Mouse (Mus musculus) midbrain, embryonic 11.5 days (tissue): ENCODE data around the gene Zbtb24. TPM values are rescaled to one million over a fixed set of nuclear protein-coding genes. Genes with fewer than 3 reads are reported as not detected.
A peak's percentile ranks its signal among the peaks of the same experiment; 100 is the strongest.
"Not testable (repeated sequence)": the region's sequence is repeated elsewhere in the genome, so short reads cannot be mapped to it uniquely, and the experiment has no call there.

ENCODE experiments used
- ATAC-seq: fragments of 200-750 bp; cut with Nextera tagmentation; 2 replicates; pipeline ENCODE4 v1.8.0; 2017; ENCODE audit warnings: moderate TSS enrichment, moderate library complexity; ENCODE audit not compliant: low FRiP score
- DNase-seq: peaks from one replicate; pipeline ENCODE4 v3.0.0; 2015; ENCODE audit warnings: low spot score; ENCODE audit errors: missing footprints
- H3K27ac ChIP-seq: fragments of 300-500 bp; sonication (generic); 2 replicates; pipeline ENCODE4 v1.5.1; 2014; ENCODE audit warnings: low read depth, low read length
- H3K27me3 ChIP-seq: fragments of 300-500 bp; sonication (generic); 2 replicates; pipeline ENCODE4 v1.6.1; 2014; ENCODE audit warnings: mild to moderate bottlenecking, low read length, moderate library complexity, mixed read lengths; ENCODE audit not compliant: control insufficient read depth, insufficient read depth
- H3K36me3 ChIP-seq: fragments of 300-500 bp; sonication (generic); 2 replicates; pipeline ENCODE4 v1.6.1; 2014; ENCODE audit warnings: mild to moderate bottlenecking, low read length, moderate library complexity, mixed read lengths; ENCODE audit not compliant: control insufficient read depth, insufficient read depth
- H3K4me1 ChIP-seq: fragments of 300-500 bp; sonication (generic); 2 replicates; pipeline ENCODE4 v1.6.1; 2014; ENCODE audit warnings: low read length; ENCODE audit not compliant: control insufficient read depth, insufficient read depth
- H3K4me2 ChIP-seq: fragments of 300-500 bp; sonication (generic); 2 replicates; pipeline ENCODE4 v1.6.1; 2014; ENCODE audit warnings: mild to moderate bottlenecking, moderate library complexity
- H3K4me3 ChIP-seq: fragments of 300-500 bp; sonication (generic); 2 replicates; pipeline ENCODE4 v1.5.1; 2014; ENCODE audit warnings: low read depth, low read length
- H3K9ac ChIP-seq: fragments of 300-500 bp; sonication (generic); 2 replicates; pipeline ENCODE4 v1.6.1; 2014; ENCODE audit warnings: low read length
- H3K9me3 ChIP-seq: fragments of 300-500 bp; sonication (generic); 2 replicates; pipeline ENCODE4 v1.6.1; 2016; ENCODE audit warnings: low read length; ENCODE audit not compliant: control insufficient read depth
- WGBS: fragments of 180-500 bp; shearing (Covaris S2); extraction: QIAGEN DNeasy Blood & Tissue Kit; methylation state at CpG from one replicate; pipeline ENCODE4 v1.1.7; 2014; 5-methylcytosine and 5-hydroxymethylcytosine counted together
- polyA plus RNA-seq: library from polyadenylated mRNA; unstranded; fragments of >200 nt; fragmentation: Nextera tagmentation; extraction: Ambion mirVana; gene quantifications from 2 replicates; pipeline ENCODE4 v1.2.1, GENCODE M21; 2014

Zbtb24 gene
- polyA plus RNA-seq, 1 experiment from 2014 or later = 19.1 TPM

DNA sequence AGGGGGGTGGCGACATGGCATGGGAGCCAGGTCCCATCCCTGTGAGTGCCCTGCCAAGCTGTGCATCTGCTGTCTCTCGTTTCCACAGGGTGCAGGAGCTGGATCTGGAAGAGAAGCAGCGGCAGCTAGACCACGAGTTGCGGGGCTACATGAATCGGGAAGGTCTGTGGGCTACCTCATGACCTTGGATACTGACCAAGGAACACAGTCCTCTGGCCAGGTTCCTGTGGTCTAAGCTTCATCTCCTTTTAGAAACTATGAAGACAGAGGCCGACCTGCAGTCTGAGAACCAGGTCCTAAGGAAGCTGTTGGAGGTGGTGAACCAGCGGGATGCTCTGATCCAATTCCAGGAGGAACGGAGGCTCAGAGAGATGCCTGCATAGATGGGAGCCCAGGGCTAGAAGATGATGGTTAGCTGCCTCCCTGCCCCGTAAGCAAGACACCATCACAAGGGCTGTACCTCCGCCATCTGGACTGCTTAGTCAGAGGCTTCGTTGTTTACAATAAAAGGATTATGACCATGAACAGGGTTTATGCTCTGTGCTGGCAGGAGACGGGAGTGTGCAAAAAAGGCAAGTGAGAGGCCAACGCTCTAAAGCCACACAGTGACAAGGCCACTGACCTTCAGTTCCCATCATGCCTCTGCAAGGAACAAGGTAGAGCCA, 36.5 kb downstream of the Zbtb24 start:
- WGBS = 69% methylated on average over 14 of the region's 14 CpGs
- Histone ChIP-seq H3K27ac (0 out of 2 replicates have a peak overlapping the region, but pooled peaks have one; percentile 8), H3K27me3 (no peaks in the 10 kb centered on the region), H3K9ac (no peak overlapping the region), H3K4me2 (no peak overlapping the region), H3K9me3 (no peaks in the 10 kb centered on the region), H3K4me1 (peaks cover 29% of the 10 kb centered on the region), H3K36me3 (peaks cover 13% of the 10 kb centered on the region), H3K4me3 (no peak overlapping the region)
- DNase-seq = no peak
- no peak for ATAC-seq

DNA sequence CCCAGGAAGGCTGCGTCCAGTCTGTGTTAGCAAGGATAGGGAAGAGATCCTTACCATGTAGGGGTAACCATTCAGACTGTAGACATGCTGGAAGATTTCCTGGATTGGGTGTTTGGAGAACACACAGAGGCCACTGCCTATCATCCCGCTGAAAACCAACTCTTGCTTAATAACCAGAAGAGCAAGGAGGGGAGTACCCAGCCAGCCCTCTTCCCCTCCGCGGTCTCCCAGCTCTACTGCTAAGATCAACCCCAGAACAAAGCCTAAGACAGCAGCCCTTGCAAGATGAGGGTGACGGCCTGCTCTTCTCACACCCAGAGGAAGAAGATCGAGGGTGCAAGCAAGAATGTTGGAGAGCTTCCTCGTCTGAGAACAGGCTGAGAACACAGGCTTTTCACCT, 38.7 kb downstream of the Zbtb24 start:
- H3K36me3 ChIP-seq = peaks cover 8% of the 10 kb centered on the region
- peak overlapping the region; percentile 98 for H3K4me2 ChIP-seq
- no peak overlapping the region for H3K27ac ChIP-seq
- peak overlapping the region; percentile 62 for H3K4me3 ChIP-seq
- H3K9ac ChIP-seq = peak overlapping the region; percentile 73
- WGBS = 52% methylated on average over 7 of the region's 7 CpGs
- H3K4me1 ChIP-seq = peaks cover 29% of the 10 kb centered on the region
- H3K9me3 ChIP-seq = no peaks in the 10 kb centered on the region
- ATAC-seq (no peak), DNase-seq (no peak)
- no peaks in the 10 kb centered on the region for H3K27me3 ChIP-seq

DNA sequence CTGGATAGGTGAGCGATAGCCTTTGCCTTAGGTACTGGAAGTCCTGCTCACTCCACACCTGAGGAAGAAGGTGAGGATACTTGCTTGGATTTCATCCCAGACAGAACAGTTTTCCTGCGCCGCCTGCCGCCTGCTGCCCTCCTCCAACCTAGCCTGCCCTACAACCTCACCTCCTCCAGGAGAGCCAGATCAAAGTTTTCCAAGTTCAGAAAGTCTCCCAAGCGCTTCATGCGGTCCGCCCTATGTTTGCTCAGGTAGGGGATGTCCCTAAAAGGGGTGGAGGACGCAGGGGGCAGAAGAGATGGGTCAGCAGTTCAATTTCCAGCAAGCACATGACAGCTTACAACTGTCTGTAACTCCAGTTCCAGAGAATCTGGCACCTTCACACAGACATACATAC, 39.1 kb downstream of the Zbtb24 start:
- WGBS = 45% methylated on average over 8 of the region's 8 CpGs
- Histone ChIP-seq H3K9ac (peak overlapping the region; percentile 73), H3K9me3 (no peaks in the 10 kb centered on the region), H3K27ac (no peak overlapping the region), H3K4me2 (peak overlapping the region; percentile 98), H3K4me3 (peak overlapping the region; percentile 62), H3K36me3 (peaks cover 8% of the 10 kb centered on the region), H3K27me3 (no peaks in the 10 kb centered on the region), H3K4me1 (peaks cover 29% of the 10 kb centered on the region)
- DNase-seq (no peak), ATAC-seq (no peak)

DNA sequence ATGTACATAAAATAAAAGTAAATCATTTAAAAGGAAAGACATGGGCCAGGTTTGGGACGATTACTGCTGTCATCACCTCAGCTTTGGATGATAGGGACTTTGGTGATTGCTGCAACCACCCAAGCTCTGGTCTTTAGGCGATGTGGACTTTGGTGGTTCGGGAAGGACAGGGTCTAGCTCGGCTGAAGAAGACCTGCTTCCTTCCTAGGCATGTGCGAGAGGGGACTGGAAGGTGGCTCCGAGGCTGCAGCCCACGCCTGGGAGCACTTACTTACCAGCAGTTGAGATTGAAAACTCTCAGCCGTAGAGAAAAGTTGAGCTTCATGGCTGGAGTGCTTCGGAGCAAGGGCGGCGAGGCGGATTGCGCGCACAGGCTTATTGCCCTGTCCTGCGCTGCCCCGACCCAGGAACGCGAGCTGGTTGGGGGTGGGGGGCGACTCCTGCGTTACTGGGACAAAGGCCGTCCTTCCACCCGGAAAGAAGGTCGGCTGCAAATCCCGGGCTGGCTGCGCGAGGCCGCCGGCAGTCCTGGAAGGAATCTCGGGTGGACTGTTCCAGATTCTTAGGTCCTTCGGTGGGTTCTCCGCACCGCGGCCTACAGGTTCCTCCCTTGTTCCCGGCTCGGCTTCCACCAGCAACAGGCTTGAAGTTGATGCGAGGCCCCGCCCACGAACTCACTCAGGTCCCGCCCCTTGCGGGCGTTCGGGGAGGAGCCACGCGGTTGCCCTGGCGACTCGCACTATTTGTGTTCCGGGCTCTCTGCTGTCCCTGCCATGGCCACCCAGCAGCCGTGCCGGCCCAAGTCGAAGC, 39.7 kb downstream of the Zbtb24 start, which contains the start of the genes Smpd2 and Ppil6:
Smpd2 (minus strand) TSS at position 662 of the 810 bp plus-strand sequence.
Ppil6 (plus strand) TSS at position 732 of the 810 bp plus-strand sequence.
- H3K9ac ChIP-seq = peak within 1 kb of the TSS; percentile 73
- DNase-seq (peak; percentile 100), ATAC-seq (peak; percentile 97)
- peak within 1 kb of the TSS; percentile 98 for H3K4me2 ChIP-seq
- H3K27me3 ChIP-seq = no peaks in the 10 kb centered on the region
- under 1% methylated on average over 50 of the region's 50 CpGs for WGBS
- no peaks in the 10 kb centered on the region for H3K9me3 ChIP-seq
- peak within 1 kb of the TSS; percentile 62 for H3K4me3 ChIP-seq
- peaks cover 4% of the 10 kb centered on the region for H3K36me3 ChIP-seq
- no peak within 1 kb of the TSS for H3K27ac ChIP-seq
- peaks cover 29% of the 10 kb centered on the region for H3K4me1 ChIP-seq

DNA sequence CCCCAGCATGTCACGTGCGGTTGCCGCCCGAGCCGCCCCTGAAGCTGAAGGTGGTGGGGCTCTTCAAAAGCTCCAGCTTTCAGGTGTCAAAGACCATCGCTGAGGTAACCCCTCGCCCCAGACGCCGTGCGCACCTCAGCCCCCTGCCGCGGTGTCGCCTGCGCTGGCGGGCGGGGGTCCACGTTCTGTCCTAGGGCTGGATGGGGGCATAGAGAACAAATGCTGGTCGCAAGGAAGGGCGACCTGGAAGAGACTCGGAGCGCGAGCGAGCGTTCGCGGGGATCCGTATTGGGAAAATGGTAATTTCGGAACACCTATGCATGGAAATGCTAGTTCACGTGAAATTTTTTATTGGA, 40.3 kb downstream of the Zbtb24 start:
- ATAC-seq (no peak), DNase-seq (no peak)
- H3K4me2 ChIP-seq = peak overlapping the region; percentile 98
- H3K9ac ChIP-seq = peak overlapping the region; percentile 73
- no peaks in the 10 kb centered on the region for H3K27me3 ChIP-seq
- no peaks in the 10 kb centered on the region for H3K9me3 ChIP-seq
- 1% methylated on average over 29 of the region's 29 CpGs for WGBS
- peaks cover 29% of the 10 kb centered on the region for H3K4me1 ChIP-seq
- no peak overlapping the region for H3K27ac ChIP-seq
- peak overlapping the region; percentile 62 for H3K4me3 ChIP-seq
- peaks cover 2% of the 10 kb centered on the region for H3K36me3 ChIP-seq

DNA sequence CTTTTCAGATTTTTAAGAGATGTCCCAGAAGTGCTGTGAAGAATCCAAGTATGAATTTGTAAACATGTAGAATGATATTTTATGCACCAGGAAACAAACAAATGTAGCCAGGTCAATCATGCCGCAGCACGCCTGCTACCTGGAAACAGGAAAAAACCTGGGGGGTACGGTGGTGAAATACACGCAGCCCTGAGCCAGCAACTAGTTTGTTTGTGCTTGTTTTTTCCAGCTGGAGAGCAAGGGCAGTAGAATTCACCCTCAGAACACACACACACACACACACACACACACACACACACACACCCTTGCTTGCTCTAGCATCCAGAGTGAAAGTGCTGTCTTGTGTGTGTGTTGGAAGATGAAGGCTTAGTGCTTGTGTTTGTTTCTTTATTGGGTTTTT, 40.9 kb downstream of the Zbtb24 start:
- Histone ChIP-seq H3K27ac (no peak overlapping the region), H3K27me3 (no peaks in the 10 kb centered on the region), H3K4me2 (peak overlapping the region; percentile 98; the same call in 1 of the 2 replicates), H3K36me3 (no peaks in the 10 kb centered on the region; the same call in 1 of the 2 replicates), H3K4me1 (peaks cover 29% of the 10 kb centered on the region), H3K9ac (no peak overlapping the region), H3K9me3 (no peaks in the 10 kb centered on the region), H3K4me3 (no peak overlapping the region)
- no peak for ATAC-seq
- 57% methylated on average over 4 of the region's 4 CpGs for WGBS
- DNase-seq = no peak

DNA sequence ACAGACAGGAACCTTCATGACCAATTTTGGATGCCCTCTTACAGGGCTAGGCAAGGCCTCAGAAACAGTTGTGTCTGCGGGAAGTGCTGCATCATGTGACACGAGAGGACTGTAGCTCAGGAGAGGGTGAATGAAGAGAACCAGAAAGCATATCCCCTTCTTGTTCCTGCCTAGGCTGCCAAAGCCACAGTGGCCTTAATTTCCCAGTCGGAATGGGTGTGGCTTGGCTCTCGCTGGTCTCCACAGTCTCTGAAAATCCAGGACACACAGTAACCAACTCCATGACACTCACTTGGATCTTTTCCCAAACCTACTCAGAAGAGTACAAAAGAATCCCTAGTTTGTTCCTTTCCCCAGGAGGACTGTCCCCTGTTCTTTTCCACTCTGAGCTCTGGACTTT, 50.8 kb downstream of the Zbtb24 start:
- no peak for ATAC-seq
- 73% methylated on average over 4 of the region's 4 CpGs for WGBS
- Histone ChIP-seq H3K9me3 (no peaks in the 10 kb centered on the region), H3K27ac (no peak overlapping the region), H3K9ac (no peak overlapping the region), H3K4me3 (no peak overlapping the region), H3K27me3 (no peaks in the 10 kb centered on the region), H3K4me2 (no peak overlapping the region), H3K4me1 (no peaks in the 10 kb centered on the region), H3K36me3 (no peaks in the 10 kb centered on the region)
- DNase-seq = no peak

DNA sequence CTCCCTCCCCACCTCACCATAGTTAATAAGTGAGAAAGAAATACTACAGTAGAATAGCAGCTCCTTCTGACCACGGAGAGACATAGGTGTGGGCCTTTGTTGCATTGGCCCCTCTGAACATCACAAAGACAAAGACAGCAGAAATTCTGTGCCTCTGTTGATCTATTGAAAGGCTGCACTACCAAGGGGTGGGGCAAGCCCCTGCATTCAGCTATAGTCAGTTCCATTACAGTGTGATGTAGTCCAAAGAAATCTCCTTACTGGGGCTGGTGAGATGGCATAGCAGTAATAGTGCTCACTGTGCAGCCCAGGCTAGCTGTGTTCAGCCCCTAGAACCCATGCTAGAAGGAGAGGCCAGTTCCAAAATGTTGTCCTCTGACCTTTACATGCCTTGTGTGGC, 54.8 kb downstream of the Zbtb24 start:
- H3K9me3 ChIP-seq = no peaks in the 10 kb centered on the region
- H3K4me2 ChIP-seq = no peak overlapping the region
- H3K4me1 ChIP-seq = no peaks in the 10 kb centered on the region
- no peak overlapping the region for H3K27ac ChIP-seq
- no peaks in the 10 kb centered on the region for H3K36me3 ChIP-seq
- no peaks in the 10 kb centered on the region for H3K27me3 ChIP-seq
- ATAC-seq (no peak), DNase-seq (no peak)
- WGBS = 91% methylated on average over 1 of the region's 1 CpGs
- H3K9ac ChIP-seq = no peak overlapping the region
- no peak overlapping the region for H3K4me3 ChIP-seq

DNA sequence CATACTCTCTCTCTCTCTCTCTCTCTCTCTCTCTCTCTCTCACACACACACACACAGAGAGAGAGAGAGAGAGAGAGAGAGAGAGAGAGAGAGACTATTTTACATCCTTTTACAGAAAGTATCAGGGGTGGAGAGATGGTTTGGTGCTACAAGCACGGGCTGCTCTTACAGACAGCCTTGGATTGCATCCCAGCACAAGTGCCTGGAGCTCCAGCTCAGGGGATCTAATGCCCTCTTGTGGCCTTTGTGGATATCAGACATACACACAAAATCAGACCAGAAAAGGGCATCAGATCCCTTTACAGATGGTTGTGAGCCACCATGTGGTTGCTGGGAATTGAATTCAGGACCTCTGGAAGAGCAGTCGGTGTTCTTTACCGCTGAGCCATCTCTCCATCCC, 55.3 kb downstream of the Zbtb24 start:
- H3K9ac ChIP-seq, H3K4me2 ChIP-seq, H3K9me3 ChIP-seq, H3K36me3 ChIP-seq, H3K27me3 ChIP-seq, H3K27ac ChIP-seq, H3K4me1 ChIP-seq, H3K4me3 ChIP-seq: not testable (repeated sequence)
- ATAC-seq (peak; percentile 46; the same call in 1 of the 2 replicates), DNase-seq (peak; percentile 91)
- 1% methylated on average over 3 of the region's 3 CpGs for WGBS
